ENCODE assay signal across 8 mouse cellular contexts in the genomic region with DNA sequence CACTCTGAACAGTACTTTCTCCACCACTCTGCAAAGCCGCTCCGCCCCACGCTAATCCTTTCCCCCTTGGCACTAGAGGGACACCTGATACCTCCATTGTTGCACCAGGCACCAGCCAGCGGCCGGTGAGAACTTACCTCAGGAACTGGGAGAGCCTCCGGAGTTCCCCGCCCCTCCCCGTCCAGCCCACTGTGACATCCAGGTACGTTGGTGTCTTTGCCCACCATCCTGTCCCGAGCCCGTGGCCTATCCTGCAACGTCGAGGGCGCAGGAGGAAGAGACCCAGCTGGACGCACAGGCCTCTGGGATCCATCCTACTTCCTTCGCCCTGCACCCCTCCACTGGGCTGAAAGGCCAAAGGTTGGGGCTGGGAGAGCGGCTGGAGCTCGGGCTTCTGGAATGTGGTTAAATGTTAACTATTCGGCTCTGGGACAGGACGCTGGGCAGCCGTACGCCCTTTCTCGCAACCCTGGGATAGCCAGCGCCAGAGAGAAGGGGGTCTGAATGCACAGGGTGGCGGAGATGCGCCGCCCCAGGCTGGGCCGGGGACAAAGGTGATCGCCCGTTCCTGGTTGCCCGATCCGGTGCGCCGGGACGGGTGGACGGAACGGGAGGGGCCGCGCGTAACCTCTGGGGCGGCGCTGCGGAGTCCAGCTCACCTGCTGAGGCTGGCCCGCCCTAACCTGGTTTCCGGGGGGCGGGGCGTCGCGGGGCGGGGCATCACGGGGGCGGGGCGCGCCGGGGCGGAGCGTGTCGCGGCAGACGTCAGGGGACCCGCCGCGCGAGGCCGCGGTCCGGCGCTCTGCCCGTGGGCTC. TPM values are rescaled to one million over a fixed set of nuclear protein-coding genes. Genes with fewer than 3 reads are reported as not detected.
DNase-seq lines count a peak whose midpoint lies in the region; ATAC-seq lines count a peak whose summit lies in the region.

No protein-coding gene starts in this region.

- H3K4me1 ChIP-seq in embryonic facial prominence, embryonic 15.5 days, result peaks cover 38% of the 10 kb centered on the region
- H3K4me1 ChIP-seq in hindbrain, embryonic 16.5 days (ENCODE audit: control insufficient read depth, insufficient read depth, low read depth, low read length), result peaks cover 28% of the 10 kb centered on the region
- H3K4me1 ChIP-seq in liver, embryonic 11.5 days (replicated peaks; ENCODE audit: control insufficient read depth, insufficient read depth, low read length), result peaks cover 4% of the 10 kb centered on the region; the same call in 1 of the 2 replicates

- H3K4me3 ChIP-seq in embryonic facial prominence, embryonic 15.5 days (replicated peaks), result peak overlapping the region; percentile 85
- H3K4me3 ChIP-seq in hindbrain, embryonic 16.5 days (ENCODE audit: low read length), result peak overlapping the region; percentile 89
- peak overlapping the region; percentile 75 for H3K4me3 ChIP-seq in liver, embryonic 11.5 days (ENCODE audit: low read depth, low read length)

- peak overlapping the region; percentile 84 for H3K27ac ChIP-seq in embryonic facial prominence, embryonic 15.5 days (replicated peaks)
- H3K27ac ChIP-seq in hindbrain, embryonic 16.5 days (ENCODE audit: low read depth, low read length), result peak overlapping the region; percentile 74; the same call in 1 of the 2 replicates
- peak overlapping the region; percentile 80 for H3K27ac ChIP-seq in liver, embryonic 11.5 days (ENCODE audit: low read depth, low read length)

- H3K9me3 ChIP-seq in embryonic facial prominence, embryonic 15.5 days (replicated peaks), result no peaks in the 10 kb centered on the region
- H3K9me3 ChIP-seq in hindbrain, embryonic 16.5 days (ENCODE audit: control insufficient read depth, low read length), result no peaks in the 10 kb centered on the region
- H3K9me3 ChIP-seq in liver, embryonic 11.5 days (ENCODE audit: control insufficient read depth, low read length), result no peaks in the 10 kb centered on the region

- no peaks in the 10 kb centered on the region for H3K36me3 ChIP-seq in embryonic facial prominence, embryonic 15.5 days
- no peaks in the 10 kb centered on the region for H3K36me3 ChIP-seq in hindbrain, embryonic 16.5 days (ENCODE audit: control insufficient read depth, insufficient read depth, low read length)
- no peaks in the 10 kb centered on the region for H3K36me3 ChIP-seq in liver, embryonic 11.5 days (ENCODE audit: control insufficient read depth, insufficient read depth, low read length)

- H3K4me2 ChIP-seq in embryonic facial prominence, embryonic 15.5 days (replicated peaks), result peak overlapping the region; percentile 81
- H3K4me2 ChIP-seq in hindbrain, embryonic 16.5 days (ENCODE audit: low read length), result peak overlapping the region; percentile 88
- peak overlapping the region; percentile 94 for H3K4me2 ChIP-seq in liver, embryonic 11.5 days

- DNase-seq in cerebellum, postnatal 4 days (ENCODE audit: low spot score in 2 of 2), result no peak
- peak; percentile 73 for DNase-seq in adrenal gland, adult 2 months
- DNase-seq in liver, embryonic 11.5 days (ENCODE audit: low spot score), result peak; percentile 65
- peak; percentile 72 for DNase-seq in naive thymus-derived CD4-positive, alpha-beta T cell, adult 2 months (ENCODE audit: low read depth)
- peak; percentile 78 for DNase-seq in thymus, postnatal 4 days

- WGBS in embryonic facial prominence, embryonic 15.5 days, result 4% methylated on average over 46 of the region's 69 CpGs
- 3% methylated on average over 46 of the region's 69 CpGs for WGBS in hindbrain, embryonic 16.5 days
- WGBS in liver, embryonic 11.5 days, result 7% methylated on average over 62 of the region's 69 CpGs

- no peaks in the 10 kb centered on the region for H3K27me3 ChIP-seq in embryonic facial prominence, embryonic 15.5 days
- H3K27me3 ChIP-seq in hindbrain, embryonic 16.5 days (replicated peaks; ENCODE audit: control insufficient read depth, insufficient read depth, low read length), result peaks cover 6% of the 10 kb centered on the region
- peaks cover 41% of the 10 kb centered on the region for H3K27me3 ChIP-seq in liver, embryonic 11.5 days (replicated peaks; ENCODE audit: control insufficient read depth, insufficient read depth, low read length)

- peak; percentile 13 for ATAC-seq in cerebellum, adult (ENCODE audit: insufficient number of reproducible peaks, low FRiP score, low TSS enrichment)
- peak; percentile 60 for ATAC-seq in embryonic facial prominence, embryonic 15.5 days (ENCODE audit: insufficient number of reproducible peaks, low FRiP score, low TSS enrichment, low read depth)
- peak; percentile 38 for ATAC-seq in hindbrain, embryonic 16.5 days
- peak; percentile 51 for ATAC-seq in liver, embryonic 11.5 days (replicated peaks; ENCODE audit: low FRiP score)

- H3K9ac ChIP-seq in embryonic facial prominence, embryonic 15.5 days, result peak overlapping the region; percentile 78
- peak overlapping the region; percentile 82 for H3K9ac ChIP-seq in hindbrain, embryonic 16.5 days (ENCODE audit: low read depth, low read length)
- H3K9ac ChIP-seq in liver, embryonic 11.5 days (ENCODE audit: low read depth, low read length), result peak overlapping the region; percentile 53

RNA-seq across cellular contexts. Expression of a gene that starts 1.4 kb away (rescaled TPM):
- total RNA-seq in adrenal gland, adult 2 months (2021), result 10 to 100 TPM; 48.8 to 52.1 TPM
- polyA plus RNA-seq in adrenal gland, adult 2 months (2012; rRNA removed), result 49.0 and 52.5 TPM in 2 replicates
- polyA plus RNA-seq in embryonic facial prominence, embryonic 15.5 days (2015; fragmentation: Nextera tagmentation; extraction: Ambion mirVana), result 25.0 and 28.4 TPM in 2 replicates
- polyA plus RNA-seq in hindbrain, embryonic 16.5 days (2015; fragmentation: Nextera tagmentation; extraction: Ambion mirVana), result 29.5 and 30.6 TPM in 2 replicates
- polyA plus RNA-seq in liver, embryonic 11.5 days (2014; fragmentation: Nextera tagmentation; extraction: Ambion mirVana), result 7.9 and 8.0 TPM in 2 replicates

RNA-seq across cellular contexts. Expression of a gene that starts 38.8 kb away (rescaled TPM):
- total RNA-seq in adrenal gland, adult 2 months (2021), result 10 to 100 TPM; 10.1 to 13.0 TPM
- 28.0 and 29.5 TPM in 2 replicates for polyA plus RNA-seq in adrenal gland, adult 2 months (2012; rRNA removed)
- 13.4 and 15.3 TPM in 2 replicates for polyA plus RNA-seq in embryonic facial prominence, embryonic 15.5 days (2015; fragmentation: Nextera tagmentation; extraction: Ambion mirVana)
- polyA plus RNA-seq in hindbrain, embryonic 16.5 days (2015; fragmentation: Nextera tagmentation; extraction: Ambion mirVana), result 5.6 and 7.0 TPM in 2 replicates
- polyA plus RNA-seq in liver, embryonic 11.5 days (2014; fragmentation: Nextera tagmentation; extraction: Ambion mirVana), result 6.3 and 7.4 TPM in 2 replicates

RNA-seq across cellular contexts. Expression of a gene that starts 43.0 kb away (rescaled TPM):
- 10 to 100 TPM in 1 of 2 experiments, 1 to 10 TPM in 1; 5.5 to 15.8 TPM for total RNA-seq in adrenal gland, adult 2 months (2021)
- polyA plus RNA-seq in adrenal gland, adult 2 months (2012; rRNA removed), result 25.5 and 32.6 TPM in 2 replicates
- 4.8 and 5.6 TPM in 2 replicates for polyA plus RNA-seq in embryonic facial prominence, embryonic 15.5 days (2015; fragmentation: Nextera tagmentation; extraction: Ambion mirVana)
- polyA plus RNA-seq in hindbrain, embryonic 16.5 days (2015; fragmentation: Nextera tagmentation; extraction: Ambion mirVana), result 2.4 and 4.0 TPM in 2 replicates
- 0.96 and 1.7 TPM in 2 replicates for polyA plus RNA-seq in liver, embryonic 11.5 days (2014; fragmentation: Nextera tagmentation; extraction: Ambion mirVana)

RNA-seq across cellular contexts. Expression of a gene that starts 46.9 kb away (rescaled TPM):
- 100 to 1,000 TPM; 267 to 369 TPM for total RNA-seq in adrenal gland, adult 2 months (2021)
- polyA plus RNA-seq in adrenal gland, adult 2 months (2012; rRNA removed), result 291 and 463 TPM in 2 replicates
- polyA plus RNA-seq in embryonic facial prominence, embryonic 15.5 days (2015; fragmentation: Nextera tagmentation; extraction: Ambion mirVana), result 84.9 and 112 TPM in 2 replicates
- 55.6 and 62.3 TPM in 2 replicates for polyA plus RNA-seq in hindbrain, embryonic 16.5 days (2015; fragmentation: Nextera tagmentation; extraction: Ambion mirVana)
- 54.9 and 62.9 TPM in 2 replicates for polyA plus RNA-seq in liver, embryonic 11.5 days (2014; fragmentation: Nextera tagmentation; extraction: Ambion mirVana)

Comparison
In these comparisons a context has a peak if more than half of its experiments do, and no peak if none do; other contexts are left out.
1. DNase-seq: peak in adrenal gland, adult 2 months (single experiment), liver, embryonic 11.5 days (single experiment), naive thymus-derived CD4-positive, alpha-beta T cell, adult 2 months (single experiment) and thymus, postnatal 4 days (single experiment); none in cerebellum, postnatal 4 days (0 of 2).
2. Peak in every context shown above with its lines, with median percentiles within 50 percentile points of each other: ATAC-seq, H3K27ac ChIP-seq, H3K4me2 ChIP-seq, H3K4me3 ChIP-seq and H3K9ac ChIP-seq.